Mouse (Mus musculus) retina, postnatal 7 days (tissue): Measurements from ENCODE around the gene Plxnc1.

ENCODE experiments used
- DNase-seq: peaks from one replicate; pipeline ENCODE4 v3.0.0-alpha.2; 2012; ENCODE audit warnings: low read depth, low spot score

Plxnc1 gene

DNA sequence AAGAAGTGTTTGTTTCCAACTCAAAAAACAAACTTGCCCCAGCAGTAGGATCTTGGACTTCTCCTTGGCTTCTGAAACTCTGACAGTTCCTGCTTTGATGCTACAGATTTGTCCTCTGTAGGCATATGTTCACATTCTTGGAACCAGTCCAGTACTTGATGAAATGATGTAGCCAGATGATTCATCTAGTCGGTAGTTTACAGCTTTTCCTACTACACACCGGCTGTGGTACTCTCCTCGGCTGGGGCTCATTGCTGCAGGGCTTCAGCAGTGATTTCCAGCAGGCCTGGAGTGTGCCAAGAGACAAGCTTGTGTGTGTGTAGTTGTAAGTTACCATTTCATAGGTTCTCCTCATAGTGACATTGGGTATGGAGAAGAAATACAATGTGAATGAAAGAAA is 173.1 kb downstream of the Plxnc1 start:
- no peak for DNase-seq

DNA sequence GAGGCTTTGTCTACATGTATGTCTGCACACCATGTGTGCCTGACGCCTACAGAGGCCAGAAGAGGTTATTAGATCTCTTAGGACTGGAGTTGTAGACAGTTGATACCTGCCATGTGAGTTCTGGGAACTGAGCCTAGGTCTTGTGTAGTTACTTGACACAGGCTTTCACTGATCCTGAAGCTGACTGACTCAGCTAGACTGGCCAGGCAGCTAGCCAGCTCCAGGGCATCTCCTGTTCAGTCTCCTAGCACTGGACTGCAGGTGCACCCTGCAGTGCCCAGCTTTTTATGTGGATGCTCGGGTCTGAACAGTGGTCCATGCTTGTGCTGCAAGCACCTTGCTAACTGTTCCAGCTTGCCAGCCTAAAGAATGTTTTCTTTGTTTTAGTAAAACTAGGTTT is 197.6 kb downstream of the Plxnc1 start:
- DNase-seq, result no peak

DNA sequence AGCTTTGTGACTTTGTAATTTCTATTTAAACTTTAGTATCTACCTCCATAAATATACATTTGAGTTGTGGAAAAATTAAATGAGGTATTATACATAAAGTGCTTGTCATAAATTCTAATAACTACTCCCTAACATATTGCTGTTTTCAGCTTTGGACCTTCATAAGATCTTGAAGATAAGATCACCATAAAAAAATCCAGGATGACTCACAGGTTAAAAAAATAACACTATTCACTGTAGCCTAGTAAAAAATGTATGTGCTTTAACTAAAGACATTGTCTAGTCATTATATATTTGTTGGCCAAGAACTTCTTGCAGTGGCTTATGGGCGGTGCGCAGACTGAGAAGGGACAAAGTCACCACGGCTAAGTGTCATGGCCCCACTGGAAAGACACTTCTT is 203.2 kb downstream of the Plxnc1 start:
- no peak for DNase-seq
